Mouse (Mus musculus) layer of hippocampus, postnatal 25 days (tissue): ENCODE results near the gene Nectin3. TPM values are rescaled to one million over a fixed set of nuclear protein-coding genes. Genes with fewer than 3 reads are reported as not detected.

Experiments
- DNase-seq, 2 experiments: peaks; one replicate each; pipeline ENCODE4 v3.0.0; 2022; ENCODE audit warnings: mixed read lengths in 2 of 2, low spot score in 1 of 2; ENCODE audit errors: extremely low spot score in 1 of 2
- total RNA-seq, 2 experiments: library from RNA; stranded (reverse); gene quantifications; 2 replicates each; pipeline ENCODE4 v1.2.3; 2021

The Nectin3 gene
- 10 to 100 TPM; 50.0 to 56.8 TPM for total RNA-seq

DNA sequence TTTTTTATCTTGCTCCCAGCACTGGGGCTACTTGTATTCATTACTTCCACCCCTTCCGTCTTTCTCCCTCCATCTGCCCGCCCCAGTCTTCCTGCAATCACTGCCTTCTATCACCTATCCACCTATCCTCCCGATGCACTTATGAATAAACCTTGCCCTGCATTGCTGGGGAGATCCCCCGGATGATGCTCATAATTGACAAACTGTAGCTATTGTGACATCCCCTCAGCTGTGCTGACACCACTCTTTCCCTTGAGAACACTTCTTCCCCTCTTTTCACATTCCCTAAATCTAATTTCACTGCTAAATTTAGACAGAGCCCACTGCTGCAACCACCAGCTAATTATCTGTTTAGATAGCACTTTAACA lies at the start of gene Nectin3:
Gene Nectin3, minus strand, starts transcription at position 105 of the 369 bp plus-strand sequence.
- peak in 1 of 2 experiments; percentile 14 for DNase-seq

DNA sequence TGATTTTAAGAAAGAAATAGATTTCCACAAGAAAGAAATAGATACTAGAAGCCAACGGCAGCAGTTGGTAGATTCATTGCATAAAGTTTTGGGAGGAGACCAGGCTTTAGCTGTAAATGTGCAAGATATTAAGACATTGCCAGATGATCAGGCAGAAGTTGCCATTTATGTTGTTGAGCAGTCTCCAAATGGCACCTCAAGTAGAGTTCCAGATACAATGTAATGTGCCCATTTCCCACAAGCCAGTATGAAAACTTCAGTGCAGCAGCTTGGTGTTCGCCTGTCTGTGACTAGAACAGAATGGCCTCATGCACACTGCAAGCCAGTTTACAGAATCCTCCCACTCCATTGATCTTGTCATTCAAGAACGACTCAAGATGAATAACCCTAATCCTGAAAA lies 39.8 kb upstream of the Nectin3 start:
- DNase-seq: no peak

GRCm38 (mm10) chr16:46532465-46533254 lies 34.3 kb upstream of the Nectin3 start:
- no peak for DNase-seq

DNA sequence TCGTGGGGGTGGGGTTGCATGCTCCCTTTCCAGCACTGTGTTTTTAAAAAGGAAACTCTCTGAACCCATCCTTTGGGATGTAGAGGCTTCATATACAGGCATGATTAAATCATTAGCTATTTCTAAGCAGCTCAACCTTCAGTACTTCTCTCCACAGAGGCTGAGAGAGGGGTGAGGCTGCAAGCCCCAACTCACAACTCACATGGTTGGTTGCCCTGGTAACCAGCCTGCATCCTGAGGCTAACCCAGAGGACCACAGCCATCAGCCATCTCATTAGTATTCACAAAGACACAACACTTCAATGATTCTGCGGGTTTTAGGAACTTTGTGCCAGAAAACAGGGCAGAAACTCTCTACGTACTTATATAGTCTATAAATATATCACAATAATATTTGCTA lies 32.7 kb upstream of the Nectin3 start:
- no peak for DNase-seq

- DNase-seq: no peak
Observed at GRCm38 (mm10) chr16:46520885-46521417, 22.6 kb upstream of the Nectin3 start.

DNA sequence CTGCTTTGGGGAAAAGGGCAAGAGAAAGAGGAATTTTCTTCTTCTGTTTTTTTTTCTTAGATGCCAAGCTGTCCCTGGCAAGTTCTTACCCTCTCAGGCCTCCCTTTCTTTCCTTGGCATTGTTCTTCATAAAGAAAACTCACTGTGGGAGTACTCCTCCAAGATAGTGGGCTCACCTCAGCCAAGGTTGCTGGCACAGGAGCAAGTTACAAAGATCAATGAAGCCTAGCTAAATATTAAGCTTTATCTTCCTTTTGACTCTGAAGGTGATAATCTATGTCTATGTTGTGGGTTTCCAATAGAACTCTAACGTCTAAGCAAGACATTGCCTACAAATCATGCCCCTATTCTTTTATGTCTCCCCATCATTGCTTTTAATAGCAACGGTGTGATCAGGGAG lies 21.3 kb upstream of the Nectin3 start:
- DNase-seq: no peak

DNA sequence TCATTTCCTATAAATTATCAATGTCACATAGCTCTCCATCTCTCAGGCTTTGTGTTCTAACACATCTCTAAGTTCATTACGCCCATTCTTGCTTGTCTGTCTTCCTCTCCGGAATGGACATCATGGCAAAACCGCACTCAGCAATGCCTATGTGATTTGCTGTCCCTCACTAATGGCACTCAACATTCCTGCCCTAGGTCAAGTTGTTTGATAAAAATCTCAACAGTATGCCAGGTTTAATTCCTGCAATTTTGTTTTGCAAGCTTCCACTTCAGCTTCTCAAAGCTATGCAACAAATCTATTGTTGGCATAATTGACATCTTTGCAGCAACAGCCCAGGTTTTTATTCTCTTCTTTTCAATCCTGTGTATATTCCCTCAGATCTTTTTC lies 9.6 kb upstream of the Nectin3 start:
- DNase-seq: no peak

DNA sequence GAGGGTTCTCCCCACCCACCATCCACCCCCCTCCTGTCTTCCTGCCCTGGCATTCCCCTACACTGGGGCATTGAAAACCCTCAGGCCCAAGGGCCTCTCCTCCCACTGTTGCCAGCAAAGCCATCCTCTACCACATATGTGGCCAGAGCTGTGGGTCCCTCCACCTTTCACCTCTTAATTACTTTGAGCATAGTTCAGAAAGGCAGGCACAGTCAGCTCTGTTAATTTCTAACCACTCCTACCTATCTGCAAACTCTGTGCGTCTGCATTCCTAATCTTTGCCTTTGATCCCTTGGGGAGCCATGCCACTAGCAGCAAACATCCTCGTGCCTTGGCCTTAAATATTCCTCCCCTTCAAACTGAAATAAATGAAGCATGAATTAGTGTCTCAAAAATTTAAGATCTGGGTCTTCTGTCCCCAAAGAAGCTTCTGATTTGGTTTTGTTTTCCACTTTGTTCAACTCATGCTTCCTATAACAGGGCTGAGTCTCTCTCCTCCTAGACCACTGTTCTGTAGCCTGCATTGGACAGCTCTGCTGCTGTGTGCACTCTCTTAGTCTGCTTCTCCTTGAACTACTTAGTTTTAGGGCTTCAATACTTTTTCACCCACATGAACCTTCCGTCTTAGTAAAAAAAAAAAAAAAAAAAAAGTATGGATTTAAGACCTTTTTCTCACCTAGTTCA lies 9.1 kb upstream of the Nectin3 start:
- DNase-seq: no peak

DNA sequence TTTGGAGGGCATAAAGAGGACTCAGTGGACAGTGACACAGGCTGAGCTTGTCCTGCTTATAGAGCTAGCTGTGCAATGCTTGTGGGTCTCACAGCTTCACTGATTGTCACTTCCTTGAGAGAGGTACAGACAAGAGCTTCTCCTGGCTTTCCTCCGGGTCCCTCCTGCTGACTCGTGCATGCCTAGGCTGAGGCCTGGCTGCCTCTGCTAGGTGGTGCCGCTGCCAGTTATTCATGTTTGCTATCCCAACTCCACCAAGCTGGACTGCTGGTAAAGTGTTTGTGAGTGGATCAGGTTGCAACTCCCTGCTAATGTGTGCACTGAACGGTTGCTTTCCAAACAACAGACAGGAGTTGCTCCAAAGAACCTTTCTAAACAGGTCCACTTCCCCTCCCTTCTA lies 5.7 kb upstream of the Nectin3 start:
- no peak for DNase-seq

GRCm38 (mm10) chr16:46502311-46502710 lies 4.0 kb upstream of the Nectin3 start:
- no peak for DNase-seq

GRCm38 (mm10) chr16:46500759-46501158 lies 2.4 kb upstream of the Nectin3 start:
- no peak for DNase-seq

DNA sequence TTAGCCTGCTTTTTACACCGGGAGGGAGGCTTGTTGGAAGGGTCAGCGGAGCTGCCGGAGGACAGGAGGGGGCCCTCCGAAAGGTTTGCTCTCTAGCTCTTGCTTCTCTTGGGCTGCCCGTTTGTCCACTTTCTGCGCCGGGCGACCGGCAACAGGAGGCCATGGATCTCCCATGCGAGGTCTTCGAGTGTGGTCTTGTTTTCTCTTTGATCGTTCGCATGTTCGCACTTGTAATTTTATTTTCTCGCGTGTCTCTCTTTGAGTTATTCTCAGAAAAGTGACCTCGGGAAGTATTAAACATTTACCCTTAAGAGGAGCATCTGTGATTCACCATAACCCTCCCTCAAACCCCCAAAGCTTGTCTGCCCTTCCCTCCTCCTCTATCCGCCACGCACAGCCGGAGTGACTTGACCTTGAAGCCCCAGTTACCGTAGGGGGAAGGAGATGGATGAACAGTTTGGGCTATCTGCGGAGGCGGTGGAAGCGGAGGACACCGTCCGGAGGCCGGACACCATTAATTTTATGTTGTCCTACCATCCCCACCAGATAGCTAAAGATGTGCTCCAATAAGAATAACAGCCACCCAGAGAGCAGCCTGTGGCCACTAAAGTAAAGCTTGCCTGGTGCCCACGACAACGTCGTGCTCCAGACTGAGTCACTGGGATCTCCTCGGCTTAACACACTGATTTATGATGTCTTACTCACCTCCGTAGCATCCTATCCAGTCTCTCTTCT lies 472 bp downstream of the Nectin3 start:
- DNase-seq: peak; percentile 12 to 22

DNA sequence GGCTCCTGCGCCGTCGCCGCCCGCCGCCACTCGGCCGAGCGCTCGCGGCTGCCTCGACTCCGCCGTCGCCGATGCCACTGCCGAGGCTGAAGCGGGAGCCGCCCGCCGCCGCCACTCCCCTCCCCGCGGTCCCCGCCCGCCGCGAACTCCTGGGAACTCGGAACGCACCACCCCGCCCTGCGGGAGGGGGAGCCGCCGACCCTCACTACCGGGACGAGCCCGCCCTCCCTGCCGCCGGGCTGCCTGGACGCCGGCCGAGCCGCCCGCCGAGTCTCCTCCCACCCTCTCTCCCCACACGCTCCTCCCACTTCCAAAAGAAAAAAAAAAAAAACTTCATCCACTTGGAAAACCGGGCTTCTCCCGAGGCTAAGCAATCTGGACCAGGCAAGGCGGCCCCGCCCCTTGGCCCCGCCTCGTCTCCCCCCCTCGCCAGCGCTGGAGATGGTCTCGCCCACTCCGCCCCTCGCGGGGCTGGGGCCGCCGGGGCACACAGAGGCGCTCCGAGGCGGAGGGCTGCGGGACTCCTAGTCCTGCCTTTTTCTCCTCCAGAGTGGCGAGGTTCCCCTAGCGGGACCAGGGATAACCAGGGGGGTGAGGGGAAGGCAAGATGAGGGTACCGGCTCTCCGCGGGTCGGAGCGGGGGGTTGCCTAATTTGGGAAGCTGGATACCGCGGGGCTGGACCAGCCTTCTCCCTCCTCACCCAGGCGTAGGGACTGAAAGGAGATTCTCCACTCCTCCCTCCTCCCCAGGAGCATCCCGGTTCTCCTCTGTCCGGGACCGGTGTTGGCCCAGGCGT lies 1.2 kb downstream of the Nectin3 start:
- DNase-seq: peak; percentile 88 to 92

- peak; percentile 18 to 33 for DNase-seq
Observed at GRCm38 (mm10) chr16:46496031-46496868, 2.1 kb downstream of the Nectin3 start.

- DNase-seq: no peak
Observed at GRCm38 (mm10) chr16:46495201-46495600, 3.1 kb downstream of the Nectin3 start.

GRCm38 (mm10) chr16:46487436-46488097 lies 10.8 kb downstream of the Nectin3 start:
- peak; percentile 26 to 61 for DNase-seq

- DNase-seq: no peak
Observed at GRCm38 (mm10) chr16:46477336-46477735, 21.0 kb downstream of the Nectin3 start.

- DNase-seq: no peak
Observed at GRCm38 (mm10) chr16:46451421-46451820, 46.9 kb downstream of the Nectin3 start.

DNA sequence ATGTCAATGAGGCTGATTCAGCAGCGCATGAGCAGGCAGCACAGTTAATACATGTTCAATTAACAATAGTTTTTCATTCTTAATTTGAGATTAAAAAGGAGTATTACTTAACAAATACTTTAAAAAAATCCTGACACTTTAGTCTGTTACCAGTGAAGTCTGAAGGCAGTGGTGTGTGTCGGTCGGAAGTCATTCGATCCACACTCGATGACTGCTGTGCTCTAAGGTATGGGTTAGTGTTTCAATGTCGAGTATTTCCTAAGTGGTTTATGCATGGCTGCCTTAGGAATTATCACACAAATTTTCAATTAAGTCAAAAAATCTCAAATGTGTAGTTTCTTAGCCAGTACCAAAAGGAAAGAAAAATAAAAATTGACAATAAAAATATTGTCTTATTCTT lies 49.3 kb downstream of the Nectin3 start:
- DNase-seq: no peak
